Mouse (Mus musculus) stomach, postnatal 0 days (tissue): ENCODE results near the gene Ptpn7.
"Not testable (repeated sequence)": the region's sequence is repeated elsewhere in the genome, so short reads cannot be mapped to it uniquely, and the experiment has no call there.

ENCODE experiments used
- CTCF ChIP-seq: IDR thresholded peaks from 2 replicates; pipeline ENCODE4 v1.5.1; 2016; ENCODE audit warnings: antibody characterized with exemption, low read depth, mild to moderate bottlenecking, moderate library complexity
- EP300 ChIP-seq: optimal IDR thresholded peaks from 2 replicates; pipeline ENCODE3; 2016; ENCODE audit warnings: antibody characterized with exemption

DNA sequence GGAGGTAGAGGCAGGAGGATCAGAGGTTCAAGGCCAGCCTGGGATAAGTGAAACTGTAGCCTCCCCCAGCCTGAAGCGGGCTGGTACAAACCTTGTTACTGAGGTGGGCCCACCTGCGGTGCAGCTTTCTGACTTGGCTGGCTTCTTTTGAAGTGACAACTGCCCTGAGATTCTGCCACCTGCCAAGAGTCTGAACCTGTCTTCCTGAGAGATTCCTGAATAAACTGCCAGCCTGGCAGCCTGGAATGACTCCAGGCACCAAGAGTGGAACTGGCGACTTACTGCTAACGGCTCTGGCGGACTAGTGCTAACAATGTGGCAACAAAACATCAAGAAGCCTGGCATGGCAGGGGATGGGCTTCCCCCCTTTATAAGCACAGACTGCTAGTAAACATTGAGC lies 61.8 kb downstream of the Ptpn7 start:
- not testable (repeated sequence) for TF ChIP-seq CTCF, EP300
